ENCODE assay signal across 8 mouse cellular contexts in the genomic region with DNA sequence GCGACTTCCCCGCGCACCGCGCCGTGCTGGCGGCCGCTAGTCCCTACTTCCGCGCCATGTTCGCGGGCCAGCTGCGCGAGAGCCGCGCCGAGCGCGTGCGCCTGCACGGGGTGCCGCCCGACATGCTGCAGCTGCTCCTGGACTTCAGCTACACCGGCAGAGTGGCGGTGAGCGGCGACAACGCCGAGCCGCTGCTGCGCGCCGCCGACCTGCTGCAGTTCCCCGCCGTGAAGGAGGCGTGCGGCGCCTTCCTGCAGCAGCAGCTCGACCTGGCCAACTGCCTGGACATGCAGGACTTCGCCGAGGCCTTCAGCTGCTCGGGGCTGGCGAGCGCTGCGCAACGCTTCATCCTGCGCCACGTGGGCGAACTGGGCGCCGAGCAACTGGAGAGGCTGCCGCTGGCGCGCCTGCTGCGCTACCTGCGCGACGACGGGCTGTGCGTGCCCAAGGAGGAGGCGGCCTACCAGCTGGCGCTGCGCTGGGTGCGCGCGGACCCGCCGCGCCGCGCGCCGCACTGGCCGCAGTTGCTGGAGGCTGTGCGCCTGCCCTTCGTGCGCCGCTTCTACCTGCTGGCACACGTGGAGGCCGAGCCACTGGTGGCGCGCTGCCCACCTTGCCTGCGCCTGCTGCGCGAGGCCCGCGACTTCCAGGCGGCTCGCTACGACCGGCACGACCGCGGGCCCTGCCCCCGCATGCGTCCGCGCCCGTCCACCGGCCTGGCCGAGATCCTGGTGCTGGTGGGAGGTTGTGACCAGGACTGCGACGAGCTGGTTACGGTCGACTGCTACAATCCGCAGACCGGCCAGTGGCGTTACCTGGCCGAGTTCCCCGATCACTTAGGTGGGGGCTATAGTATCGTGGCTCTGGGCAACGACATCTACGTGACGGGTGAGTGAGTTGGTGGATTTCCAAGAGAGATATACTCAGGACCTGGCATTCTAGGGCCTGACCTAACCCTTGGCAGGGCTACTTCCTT. TPM values are rescaled to one million over a fixed set of nuclear protein-coding genes. Genes with fewer than 3 reads are reported as not detected.
DNase-seq lines count a peak whose midpoint lies in the region; ATAC-seq and TF ChIP-seq lines count a peak whose summit lies in the region.

No protein-coding gene starts in this region.

- WGBS in heart, adult 2 months = under 1% methylated on average over 115 of the region's 115 CpGs
- WGBS in liver, embryonic 16.5 days (ENCODE audit: insufficient replicate concordance) = under 1% methylated on average over 115 of the region's 115 CpGs
- under 1% methylated on average over 109 of the region's 115 CpGs for WGBS in neural tube, embryonic 15.5 days

- H3K4me1 ChIP-seq in heart, adult 2 months (ENCODE audit: control insufficient read depth, insufficient read depth, low read length) = peaks cover 17% of the 10 kb centered on the region
- H3K4me1 ChIP-seq in liver, embryonic 16.5 days (ENCODE audit: control insufficient read depth, low read depth, low read length) = peaks cover 39% of the 10 kb centered on the region
- H3K4me1 ChIP-seq in neural tube, embryonic 15.5 days = peaks cover 42% of the 10 kb centered on the region

- TF ChIP-seq CTCF in heart, adult 2 months (IDR thresholded peaks at IDR 0.05) = no peak

- peak; percentile 35 for ATAC-seq in liver, embryonic 16.5 days (ENCODE audit: low read depth)
- peak; percentile 78 for ATAC-seq in neural tube, embryonic 15.5 days (ENCODE audit: low FRiP score)

- no peaks in the 10 kb centered on the region for H3K27me3 ChIP-seq in heart, adult 2 months (ENCODE audit: control insufficient read depth, insufficient read depth, low read length)
- H3K27me3 ChIP-seq in liver, embryonic 16.5 days (ENCODE audit: control insufficient read depth, insufficient read depth, low read depth, low read length) = peaks cover 22% of the 10 kb centered on the region
- peaks cover 34% of the 10 kb centered on the region for H3K27me3 ChIP-seq in neural tube, embryonic 15.5 days (replicated peaks)

- peak overlapping the region; percentile 98 for H3K27ac ChIP-seq in heart, adult 2 months
- peak overlapping the region; percentile 87 for H3K27ac ChIP-seq in liver, embryonic 16.5 days (ENCODE audit: low read length)
- peak overlapping the region; percentile 87 for H3K27ac ChIP-seq in neural tube, embryonic 15.5 days (replicated peaks)

- no peak for TF ChIP-seq EP300 in heart, adult 2 months (IDR thresholded peaks at IDR 0.05; ENCODE audit: insufficient read depth, low read depth, low read length)

- peak overlapping the region; percentile 90 for H3K9ac ChIP-seq in heart, adult 2 months (ENCODE audit: low read depth, low read length)
- H3K9ac ChIP-seq in liver, embryonic 16.5 days (ENCODE audit: low read depth, low read length) = peak overlapping the region; percentile 82
- peak overlapping the region; percentile 66 for H3K9ac ChIP-seq in neural tube, embryonic 15.5 days (replicated peaks)

- H3K9me3 ChIP-seq in liver, embryonic 16.5 days (replicated peaks; ENCODE audit: control insufficient read depth, low read length) = no peaks in the 10 kb centered on the region
- no peaks in the 10 kb centered on the region for H3K9me3 ChIP-seq in neural tube, embryonic 15.5 days (replicated peaks)

- peak overlapping the region; percentile 88 for H3K4me3 ChIP-seq in heart, adult 2 months
- peak overlapping the region; percentile 87 for H3K4me3 ChIP-seq in liver, embryonic 16.5 days (ENCODE audit: low read depth, low read length)
- H3K4me3 ChIP-seq in neural tube, embryonic 15.5 days (replicated peaks) = peak overlapping the region; percentile 85

- intact Hi-C loops in heart, adult 2 months (cut with DNase I) = loop anchor here (1.0 kb wide), 1 partner anchor 17 kb away; no protein-coding TSS in a partner anchor

- peaks cover 3% of the 10 kb centered on the region; the same call in 1 of the 2 replicates for H3K79me2 ChIP-seq in heart, adult 2 months (replicated peaks; ENCODE audit: control insufficient read depth, insufficient read depth, low read length)

- peak overlapping the region; percentile 100 for H3K4me2 ChIP-seq in liver, embryonic 16.5 days (ENCODE audit: low read depth, low read length)
- H3K4me2 ChIP-seq in neural tube, embryonic 15.5 days = peak overlapping the region; percentile 100

- no peak for TF ChIP-seq POLR2A in heart, adult 2 months (IDR thresholded peaks at IDR 0.05; ENCODE audit: insufficient read depth, low read depth, low read length)

- H3K36me3 ChIP-seq in heart, adult 2 months (ENCODE audit: control insufficient read depth, insufficient read depth, low read length) = peaks cover 4% of the 10 kb centered on the region
- H3K36me3 ChIP-seq in liver, embryonic 16.5 days (ENCODE audit: control insufficient read depth, insufficient read depth) = peaks cover 7% of the 10 kb centered on the region
- peaks cover 14% of the 10 kb centered on the region for H3K36me3 ChIP-seq in neural tube, embryonic 15.5 days

- DNase-seq in A20 (ENCODE audit: low read depth, low spot score) = peak; percentile 86
- peak; percentile 59 for DNase-seq in T-cell, adult 2 months (ENCODE audit: low spot score)
- peak; percentile 66 for DNase-seq in embryo, embryonic 11 days
- no peak for DNase-seq in heart, adult 2 months
- DNase-seq in kidney, postnatal 36 days = peak; percentile 53 to 73
- peak; percentile 39 to 46 for DNase-seq in thymus, postnatal 10 days (ENCODE audit: low spot score in 2 of 2)

RNA-seq across cellular contexts. Expression of a gene that starts 0.8 kb away (rescaled TPM):
- 10 to 100 TPM; 69.9 to 93.5 TPM for total RNA-seq in heart, adult 2 months (2021)
- polyA plus RNA-seq in heart, adult 2 months (2012; rRNA removed) = 50.4 and 56.2 TPM in 2 replicates
- 3.8 and 4.6 TPM in 2 replicates for polyA plus RNA-seq in liver, embryonic 16.5 days (2015; fragmentation: Nextera tagmentation; extraction: Ambion mirVana)
- polyA plus RNA-seq in neural tube, embryonic 15.5 days (2015; fragmentation: Nextera tagmentation; extraction: Ambion mirVana) = 5.7 and 7.8 TPM in 2 replicates

RNA-seq across cellular contexts. Expression of a gene that starts 13.3 kb away (rescaled TPM):
- 1 to 10 TPM; 4.5 to 4.8 TPM for total RNA-seq in heart, adult 2 months (2021)
- polyA plus RNA-seq in heart, adult 2 months (2012; rRNA removed) = 3.0 and 3.7 TPM in 2 replicates
- 4.1 and 4.5 TPM in 2 replicates for polyA plus RNA-seq in liver, embryonic 16.5 days (2015; fragmentation: Nextera tagmentation; extraction: Ambion mirVana)
- 21.3 TPM in 2 replicates for polyA plus RNA-seq in neural tube, embryonic 15.5 days (2015; fragmentation: Nextera tagmentation; extraction: Ambion mirVana)

RNA-seq across cellular contexts. Expression of a gene that starts 18.1 kb away (rescaled TPM):
- 1 to 10 TPM; 4.3 to 5.6 TPM for total RNA-seq in heart, adult 2 months (2021)
- polyA plus RNA-seq in heart, adult 2 months (2012; rRNA removed) = 5.0 and 8.8 TPM in 2 replicates
- 8.0 and 11.1 TPM in 2 replicates for polyA plus RNA-seq in liver, embryonic 16.5 days (2015; fragmentation: Nextera tagmentation; extraction: Ambion mirVana)
- polyA plus RNA-seq in neural tube, embryonic 15.5 days (2015; fragmentation: Nextera tagmentation; extraction: Ambion mirVana) = 15.9 and 16.4 TPM in 2 replicates

RNA-seq across cellular contexts. Expression of a gene that starts 20.6 kb away (rescaled TPM):
- 10 to 100 TPM; 12.0 to 13.5 TPM for total RNA-seq in heart, adult 2 months (2021)
- polyA plus RNA-seq in heart, adult 2 months (2012; rRNA removed) = 20.8 and 27.6 TPM in 2 replicates
- polyA plus RNA-seq in liver, embryonic 16.5 days (2015; fragmentation: Nextera tagmentation; extraction: Ambion mirVana) = 5.9 and 7.1 TPM in 2 replicates
- polyA plus RNA-seq in neural tube, embryonic 15.5 days (2015; fragmentation: Nextera tagmentation; extraction: Ambion mirVana) = 37.8 and 38.3 TPM in 2 replicates

RNA-seq across cellular contexts. Expression of a gene that starts 29.0 kb away (rescaled TPM):
- total RNA-seq in heart, adult 2 months (2021) = under 1 TPM; 0.08 to 0.11 TPM
- 0.08 TPM in 1 of 2 replicates, not detected in the other for polyA plus RNA-seq in heart, adult 2 months (2012; rRNA removed)
- polyA plus RNA-seq in liver, embryonic 16.5 days (2015; fragmentation: Nextera tagmentation; extraction: Ambion mirVana) = 0.11 and 0.12 TPM in 2 replicates
- polyA plus RNA-seq in neural tube, embryonic 15.5 days (2015; fragmentation: Nextera tagmentation; extraction: Ambion mirVana) = 2.1 and 2.2 TPM in 2 replicates

Comparison
In these comparisons a context has a peak if more than half of its experiments do, and no peak if none do; other contexts are left out.
1. DNase-seq: peak in A20 (single experiment), T-cell, adult 2 months (single experiment), embryo, embryonic 11 days (single experiment), kidney, postnatal 36 days (2 of 2) and thymus, postnatal 10 days (2 of 2); none in heart, adult 2 months (0 of 2).
2. Peak in every context shown above with its lines, with median percentiles within 50 percentile points of each other: H3K27ac ChIP-seq, H3K4me3 ChIP-seq and H3K9ac ChIP-seq.